Mouse (Mus musculus): ENCODE measurements around the gene B230118H07Rik.

B230118H07Rik gene

GRCm38 (mm10) chr2:101649114-101649671, at the start of gene B230118H07Rik, which contains the start of gene Rag1:
B230118H07Rik (minus strand) TSS chr2:101649532.
Rag1 (minus strand) TSS chr2:101649501.
- DNase-seq (ENCODE audit: low spot score): no peak

DNA sequence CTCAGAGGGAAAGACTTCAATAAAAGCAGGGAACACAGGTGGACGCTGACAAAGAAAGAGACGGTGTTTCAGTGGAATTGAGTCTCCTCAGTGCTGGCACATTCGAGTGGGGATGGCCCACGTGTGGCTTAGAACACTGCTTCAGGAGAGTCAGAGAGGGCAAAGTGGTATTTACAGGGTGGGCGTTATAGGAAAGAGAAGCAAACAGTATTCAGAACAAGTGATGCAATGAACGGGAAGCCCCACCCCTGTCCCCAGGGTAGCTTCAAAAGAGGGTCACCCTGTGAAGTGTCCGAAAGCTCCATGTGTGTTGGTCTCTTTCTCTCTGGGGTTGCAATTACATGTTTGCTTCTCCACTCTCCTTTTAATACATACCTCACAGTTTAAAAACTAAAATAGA, 46.3 kb upstream of the B230118H07Rik start:
- no peak for DNase-seq (ENCODE audit: low spot score)

DNA sequence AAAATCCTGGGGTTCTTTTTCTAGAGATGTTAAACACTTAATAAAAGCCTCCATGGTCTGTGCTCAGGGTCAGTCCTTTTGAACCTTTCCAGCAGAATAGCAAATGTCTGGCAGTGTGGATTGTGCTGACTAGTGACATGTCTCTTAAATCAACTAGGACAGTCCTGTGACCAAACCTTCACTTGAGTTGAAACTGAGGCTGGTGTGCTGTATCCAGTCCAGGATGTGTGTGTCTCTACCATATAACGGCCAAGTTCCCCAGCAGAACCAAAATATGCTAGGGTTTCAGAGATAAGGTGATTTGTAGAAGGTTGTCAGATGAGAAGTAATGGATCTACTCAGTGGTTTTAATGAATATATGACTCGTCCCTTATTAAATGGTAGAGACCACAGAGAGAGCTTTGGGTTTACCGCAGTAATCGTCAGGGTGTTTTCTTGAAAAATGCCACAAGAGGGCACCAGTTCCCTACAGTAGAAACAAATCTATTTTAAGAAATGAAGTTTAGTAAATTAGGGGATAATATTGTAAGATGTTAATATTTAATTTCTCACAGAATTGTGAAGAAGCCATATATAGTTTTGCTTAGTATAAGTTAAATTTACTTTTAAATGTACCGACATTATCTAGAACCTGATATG, 44.4 kb upstream of the B230118H07Rik start:
- DNase-seq (ENCODE audit: low spot score): peak; percentile 47

- DNase-seq (ENCODE audit: low spot score): no peak
Measured at GRCm38 (mm10) chr2:101693043-101693442, 43.7 kb upstream of the B230118H07Rik start.

DNA sequence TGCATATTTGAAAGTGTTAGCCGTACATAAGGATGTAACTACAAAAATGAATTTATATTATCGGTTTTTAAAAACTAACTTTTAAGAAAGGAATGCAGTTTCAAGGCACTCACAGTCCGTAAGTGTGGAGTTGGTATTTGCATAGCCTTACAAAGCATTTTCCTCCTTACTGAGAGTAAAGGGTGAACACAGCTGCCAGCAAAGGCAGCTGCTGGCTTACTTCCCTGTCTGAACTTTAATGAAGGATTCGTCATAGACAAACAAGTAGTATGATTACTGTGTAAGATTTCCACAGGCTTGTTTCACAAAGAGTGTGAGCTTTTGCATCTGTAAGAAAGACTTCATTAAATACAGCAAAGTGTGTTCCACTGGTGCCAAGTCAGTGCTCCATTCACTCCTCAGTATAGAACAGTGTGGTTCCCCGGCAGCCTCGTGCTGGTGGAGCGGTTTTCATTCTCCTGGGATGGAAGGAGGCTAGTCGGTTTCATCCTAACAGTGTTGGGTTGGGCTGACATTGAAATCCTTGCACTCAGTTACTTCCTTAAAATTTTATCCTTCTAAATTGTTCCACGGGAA, 41.0 kb upstream of the B230118H07Rik start:
- no peak for DNase-seq (ENCODE audit: low spot score)

- no peak for DNase-seq (ENCODE audit: low spot score)
Measured at GRCm38 (mm10) chr2:101688011-101688410, 38.7 kb upstream of the B230118H07Rik start.

GRCm38 (mm10) chr2:101684421-101684820, 35.1 kb upstream of the B230118H07Rik start:
- no peak for DNase-seq (ENCODE audit: low spot score)

DNA sequence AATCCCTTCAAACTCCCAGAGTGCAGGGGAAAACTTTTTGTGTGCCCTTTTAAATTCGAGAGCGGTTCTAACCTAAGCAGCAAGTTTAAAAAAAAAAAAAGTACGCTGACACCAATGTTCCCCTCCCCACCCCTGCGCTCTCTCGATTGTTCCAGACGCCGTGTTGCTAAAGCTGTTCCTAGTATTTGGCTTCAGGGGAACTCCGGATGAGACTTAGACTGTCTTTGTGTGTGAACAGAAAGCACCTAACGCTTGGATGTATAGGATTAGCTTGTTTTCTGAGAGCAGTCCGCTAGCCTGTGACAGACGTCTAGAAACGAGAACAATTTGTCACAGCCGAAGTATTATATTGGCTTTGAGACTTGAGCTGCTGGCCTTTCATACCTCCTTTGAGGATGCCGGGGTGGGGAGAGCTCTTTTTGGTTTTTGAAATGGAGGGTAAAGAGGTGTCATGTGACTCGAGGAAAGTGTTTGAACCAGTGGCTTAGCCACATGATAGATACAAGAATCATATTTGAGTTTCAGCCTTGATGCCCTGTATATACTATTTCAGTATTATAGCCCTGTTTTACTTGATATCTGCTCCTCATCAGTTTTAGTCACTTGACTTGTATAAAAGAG, 29.9 kb upstream of the B230118H07Rik start:
- peak; percentile 14 for DNase-seq (ENCODE audit: low spot score)

DNA sequence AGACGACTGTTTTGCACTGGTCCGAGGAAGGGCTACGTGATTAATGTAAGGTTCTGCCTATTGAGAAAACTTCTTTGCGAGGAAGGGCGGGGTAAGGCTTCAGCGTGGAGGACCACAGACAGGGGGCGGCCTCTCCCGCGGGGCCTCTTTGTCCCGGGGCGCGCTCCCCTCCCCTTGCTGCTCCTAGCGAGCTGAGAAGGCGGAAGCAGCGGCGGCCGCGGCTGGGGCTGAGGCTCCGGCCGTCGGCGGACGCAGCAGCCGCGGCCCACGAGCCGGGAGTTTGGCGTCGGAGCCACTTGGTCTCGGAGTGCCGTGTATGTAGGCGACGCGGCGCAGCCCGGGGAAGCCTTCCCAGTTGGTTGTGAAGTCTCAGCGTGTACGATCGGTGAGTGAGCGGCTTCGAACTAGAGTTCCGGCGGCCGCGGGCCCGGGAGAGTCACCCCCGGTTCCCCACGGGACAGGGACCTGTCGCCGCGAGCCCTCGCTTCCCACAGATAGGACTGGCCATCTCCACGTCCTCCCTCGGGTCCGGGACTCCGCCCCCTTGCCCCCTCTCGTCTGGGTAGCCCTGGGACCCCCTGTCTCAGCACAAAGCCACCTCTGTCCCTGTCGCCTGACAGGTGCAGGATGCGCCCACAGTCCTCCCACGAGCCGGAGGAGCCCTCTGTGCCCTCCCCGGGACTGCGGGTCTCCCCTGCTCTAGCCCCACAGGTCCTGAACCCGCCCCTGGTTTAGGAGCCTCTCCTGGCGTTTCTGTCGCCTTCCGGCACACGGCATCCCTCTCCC, 29.1 kb upstream of the B230118H07Rik start, which contains the start of gene Traf6:
Gene Traf6 (plus strand): TSS at position 194 of the 786 bp plus-strand sequence.
- peak; percentile 84 for DNase-seq (ENCODE audit: low spot score)

GRCm38 (mm10) chr2:101673547-101673946, 24.2 kb upstream of the B230118H07Rik start:
- no peak for DNase-seq (ENCODE audit: low spot score)

DNA sequence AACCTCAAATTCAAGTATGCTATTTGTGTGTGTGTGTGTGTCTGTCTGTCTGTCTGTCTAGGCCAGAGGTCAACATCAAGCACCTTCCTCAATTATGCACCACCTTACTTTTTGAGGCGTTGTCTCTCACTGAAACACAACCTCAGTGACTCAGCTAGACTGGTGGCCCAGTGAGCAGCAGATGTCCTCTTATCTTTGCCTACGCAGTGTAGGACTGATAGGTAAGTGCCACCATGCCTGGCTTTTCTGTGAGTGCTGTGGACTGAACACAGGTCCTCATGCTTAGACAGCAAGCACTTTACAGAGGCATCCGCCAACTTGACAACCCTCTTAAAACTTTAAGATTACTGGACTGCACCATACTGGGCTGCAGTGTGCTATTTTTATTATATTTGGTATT, 19.4 kb upstream of the B230118H07Rik start:
- DNase-seq (ENCODE audit: low spot score): no peak

DNA sequence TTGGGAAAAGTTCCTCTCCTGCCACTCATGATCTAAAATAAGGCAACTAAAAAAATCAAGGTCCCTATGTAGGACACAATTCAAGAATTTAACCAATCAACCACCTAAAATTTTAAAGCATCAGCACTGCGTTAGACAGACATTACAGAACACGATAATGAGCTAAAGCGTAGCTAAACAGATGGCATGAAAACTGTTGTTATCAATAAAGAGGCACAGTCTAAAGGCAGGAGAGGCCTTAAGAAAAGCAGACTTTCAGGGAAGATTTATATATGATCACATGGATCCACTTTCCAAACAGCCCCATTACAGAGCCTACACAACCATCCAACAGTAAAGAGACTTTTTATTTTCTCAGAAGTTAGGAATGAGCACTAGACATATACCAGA, 16.4 kb upstream of the B230118H07Rik start:
- no peak for DNase-seq (ENCODE audit: low spot score)

DNA sequence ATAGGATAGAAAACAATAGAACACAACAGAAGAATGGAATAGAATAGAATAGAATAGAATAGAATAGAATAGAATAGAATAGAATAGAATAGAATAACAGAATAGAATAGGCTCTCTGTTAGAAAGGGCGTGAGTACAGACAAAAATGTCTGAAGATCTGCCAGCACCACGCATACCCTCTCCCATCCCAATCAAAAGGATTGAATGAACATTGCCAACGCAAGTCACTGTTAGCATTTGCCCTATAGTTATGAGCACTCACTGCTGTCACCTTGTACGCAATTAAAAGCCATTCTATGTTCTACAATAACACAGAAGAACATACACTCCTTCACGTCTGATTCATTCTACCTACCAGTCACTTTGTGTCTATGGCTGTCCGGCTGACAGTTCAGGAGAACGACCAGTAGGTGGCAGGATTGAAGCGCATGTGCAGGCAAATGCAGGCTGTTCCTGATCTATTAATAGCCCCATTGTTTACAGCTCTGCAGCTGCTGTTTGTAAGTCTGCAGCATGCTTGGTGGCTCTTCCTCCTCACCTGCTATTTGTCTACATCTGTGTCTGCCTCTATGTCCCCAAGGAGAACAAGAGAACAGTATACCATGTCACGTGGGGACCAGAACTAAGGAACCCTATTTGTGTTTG, 15.8 kb upstream of the B230118H07Rik start:
- peak; percentile 72 for DNase-seq (ENCODE audit: low spot score)

DNA sequence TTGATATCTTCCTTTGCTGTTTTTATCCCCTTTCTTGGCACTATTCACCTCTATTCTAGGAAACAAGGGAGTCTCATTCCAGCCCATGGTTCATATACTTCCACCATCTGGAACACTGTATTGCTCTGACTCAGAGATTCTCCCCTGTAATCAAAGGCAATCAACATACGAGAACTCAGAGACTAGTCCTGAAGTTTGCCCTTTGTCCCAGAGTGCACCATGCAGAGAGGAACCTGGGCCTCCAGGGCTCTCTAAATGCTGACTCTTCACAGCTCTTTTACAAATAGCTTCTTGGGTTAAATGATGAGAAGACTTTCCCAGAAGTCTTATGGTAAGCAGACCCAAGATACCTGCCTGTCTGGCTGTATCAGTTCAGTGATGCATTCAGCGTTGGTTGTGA, 11.2 kb upstream of the B230118H07Rik start:
- DNase-seq (ENCODE audit: low spot score): no peak

DNA sequence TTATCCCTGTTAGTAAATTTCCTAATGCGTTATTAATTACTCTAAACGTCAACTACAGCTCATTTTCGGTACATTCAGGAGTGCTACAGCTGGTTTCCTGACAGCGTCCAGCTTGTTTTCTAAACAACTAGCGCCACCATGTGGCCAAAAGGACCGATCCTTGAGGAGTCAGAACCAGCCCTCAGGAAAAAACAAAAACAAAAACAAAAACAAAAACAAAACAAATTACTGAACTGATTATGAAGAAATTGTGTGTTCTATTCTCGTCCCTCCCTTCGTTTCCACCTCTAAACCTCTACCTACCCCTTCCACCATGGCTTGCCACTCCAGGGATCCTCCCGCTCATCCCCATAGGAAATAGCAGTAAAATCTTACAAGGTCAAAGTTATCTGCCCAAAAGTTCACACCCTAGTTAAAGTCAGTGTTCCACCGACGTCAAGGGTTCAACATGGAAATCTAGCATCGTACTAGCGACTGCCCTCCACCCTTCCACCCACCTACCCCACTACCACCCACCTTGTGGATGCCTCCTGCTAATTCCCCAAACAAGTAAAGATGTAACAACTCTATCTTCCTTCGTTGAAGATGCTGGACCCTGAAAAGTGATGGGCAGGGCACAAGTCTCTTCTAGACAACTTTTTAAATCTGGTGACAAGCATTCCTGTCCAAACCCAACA, 3.7 kb upstream of the B230118H07Rik start:
- DNase-seq (ENCODE audit: low spot score): peak; percentile 77

- no peak for DNase-seq (ENCODE audit: low spot score)
Measured at GRCm38 (mm10) chr2:101652204-101652920, 3.0 kb upstream of the B230118H07Rik start.

DNA sequence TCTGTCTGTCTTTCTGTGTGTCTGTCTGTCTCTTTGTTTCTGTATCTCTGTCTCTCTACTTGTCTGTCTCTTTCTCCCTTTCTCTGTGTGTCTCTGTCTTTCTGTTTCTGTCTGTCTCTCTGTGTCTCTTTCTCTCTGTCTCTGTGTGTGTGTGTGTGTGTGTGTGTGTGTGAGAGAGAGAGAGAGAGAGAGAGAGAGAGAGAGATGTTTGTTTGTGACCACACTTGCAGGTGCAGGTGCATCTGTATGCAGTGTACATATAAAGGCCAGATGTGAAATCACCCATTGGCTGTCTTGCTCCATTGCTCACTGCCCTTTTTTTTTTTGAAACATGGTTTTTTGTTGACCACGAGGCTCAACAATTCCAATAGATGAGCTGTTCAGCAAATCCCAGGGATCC, 1.1 kb upstream of the B230118H07Rik start:
- DNase-seq (ENCODE audit: low spot score): no peak

GRCm38 (mm10) chr2:101648361-101648760, 971 bp downstream of the B230118H07Rik start:
- DNase-seq (ENCODE audit: low spot score): no peak

- no peak for DNase-seq (ENCODE audit: low spot score)
Measured at GRCm38 (mm10) chr2:101645841-101646240, 3.5 kb downstream of the B230118H07Rik start.

DNA sequence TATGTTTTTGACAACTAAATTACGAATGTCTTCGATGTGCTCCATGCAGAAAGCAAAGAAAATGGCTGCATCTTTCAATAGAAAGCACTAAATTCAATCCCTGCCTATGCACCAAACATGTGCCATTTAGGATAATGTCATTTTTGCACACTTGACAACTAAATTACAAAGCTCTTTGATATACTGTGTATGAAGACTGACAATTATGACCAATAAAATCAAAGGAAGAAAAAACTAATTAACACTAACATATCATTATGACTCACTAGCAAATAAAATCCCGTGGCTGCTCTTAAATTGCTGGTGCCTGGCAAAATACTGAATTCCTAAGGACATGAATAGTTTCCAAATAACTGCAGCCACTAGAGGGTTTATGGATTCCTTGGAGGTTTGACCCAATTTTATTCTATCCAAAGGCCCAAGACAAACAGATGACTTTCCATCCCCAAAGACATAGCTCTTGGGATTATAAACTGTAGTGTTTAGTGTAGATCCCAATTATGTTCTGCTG, 9.4 kb downstream of the B230118H07Rik start:
- no peak for DNase-seq (ENCODE audit: low spot score)
